Mouse (Mus musculus) ES-E14 (cell line): Measurements from ENCODE around the gene Gm10160.

Source experiments
- CHD2 ChIP-seq: IDR thresholded peaks from 2 replicates; pipeline ENCODE4 v1.6.1; 2014; ENCODE audit warnings: mild to moderate bottlenecking, low read depth, low read length, inconsistent platforms
- MAFK ChIP-seq: IDR thresholded peaks from 2 replicates; pipeline ENCODE4 v1.6.1; 2014; ENCODE audit warnings: mild to moderate bottlenecking, low read depth, low read length, inconsistent platforms; ENCODE audit not compliant: insufficient read depth
- ZC3H11A ChIP-seq: IDR thresholded peaks from 2 replicates; pipeline ENCODE4 v1.6.1; 2012; ENCODE audit warnings: low read depth, mild to moderate bottlenecking, inconsistent platforms, low read length, borderline replicate concordance
- ZNF384 ChIP-seq: IDR thresholded peaks from 2 replicates; pipeline ENCODE4 v1.6.1; 2012; ENCODE audit warnings: low read depth, low read length, inconsistent platforms

- TF ChIP-seq ZNF384, result no peak
- TF ChIP-seq ZC3H11A, result no peak
- TF ChIP-seq MAFK, result no peak
- no peak for TF ChIP-seq CHD2
Observed at GRCm38 (mm10) chr7:81842998-81843397, 12.6 kb downstream of the Gm10160 start.
